Mouse (Mus musculus): ENCODE data around the gene Kcnd3. TPM values are rescaled to one million over a fixed set of nuclear protein-coding genes. Genes with fewer than 3 reads are reported as not detected.

Kcnd3 gene
- total RNA-seq, 1 experiment from 2014 or later, result 1.2 TPM

DNA sequence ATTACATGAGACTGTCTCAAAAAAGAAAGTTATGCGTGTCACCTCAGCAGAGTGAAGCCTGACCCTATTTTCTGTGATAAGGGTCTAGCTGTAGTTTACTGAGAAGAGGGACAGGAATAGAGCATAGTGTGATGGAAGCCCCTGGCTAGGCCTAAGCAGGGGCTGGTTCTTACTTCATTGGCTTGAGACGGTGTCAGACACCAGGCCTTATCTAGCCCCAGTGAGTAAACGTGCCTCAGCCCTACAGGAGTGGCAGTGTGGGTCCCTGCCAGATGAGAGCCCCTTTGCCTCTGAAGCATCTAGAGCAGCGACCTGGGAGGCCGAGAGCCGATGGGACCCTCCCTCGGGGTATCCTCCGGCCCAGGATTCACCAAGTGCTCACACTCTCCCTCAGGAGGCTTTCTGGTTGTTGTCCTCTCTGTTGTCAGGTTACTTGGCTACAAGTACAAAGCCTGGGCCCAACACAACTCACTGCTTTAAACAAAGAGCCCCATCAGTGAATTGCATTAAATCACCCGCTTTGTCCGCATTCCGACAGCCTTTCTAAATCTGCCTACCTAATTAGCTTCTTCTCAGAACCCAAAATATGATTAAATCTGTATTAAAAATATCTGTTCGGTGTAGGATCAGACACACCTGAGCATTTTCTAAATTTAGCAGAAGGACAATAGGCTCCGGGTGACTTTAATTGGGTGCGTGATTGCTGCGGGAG is 53.2 kb downstream of the Kcnd3 start:
- no peak for ATAC-seq (replicated peaks in 1 of 2; ENCODE audit: insufficient read depth in 1 of 2, low FRiP score in 2 of 2, low TSS enrichment in 1 of 2, low read depth in 1 of 2, poor library complexity in 2 of 2, severe bottlenecking in 2 of 2)

- ATAC-seq (replicated peaks in 1 of 2; ENCODE audit: insufficient read depth in 1 of 2, low FRiP score in 2 of 2, low TSS enrichment in 1 of 2, low read depth in 1 of 2, poor library complexity in 2 of 2, severe bottlenecking in 2 of 2), result no peak
Measured at GRCm38 (mm10) chr3:105505873-105506170, 53.7 kb downstream of the Kcnd3 start.

DNA sequence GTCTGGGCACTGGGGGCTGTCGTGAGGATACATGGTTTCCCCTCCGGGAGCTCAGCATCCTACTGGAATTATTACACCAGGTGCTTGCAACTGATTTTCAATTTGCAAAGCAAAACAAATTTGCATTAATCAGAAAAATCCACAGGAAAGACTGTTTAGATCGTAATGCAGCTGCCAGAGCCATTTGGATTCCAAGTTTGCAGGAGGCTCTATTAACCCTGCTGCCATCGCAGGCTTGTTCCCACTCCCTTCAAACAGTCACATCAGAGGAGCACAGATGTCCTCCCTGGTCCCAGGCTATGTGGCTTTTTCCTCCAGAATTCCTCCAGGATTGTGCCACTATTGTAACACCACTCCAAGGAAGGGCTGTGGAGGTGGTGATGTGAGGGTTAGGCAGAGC is 54.5 kb downstream of the Kcnd3 start:
- ATAC-seq (replicated peaks in 1 of 2; ENCODE audit: insufficient read depth in 1 of 2, low FRiP score in 2 of 2, low TSS enrichment in 1 of 2, low read depth in 1 of 2, poor library complexity in 2 of 2, severe bottlenecking in 2 of 2), result no peak

- no peak for ATAC-seq (replicated peaks in 1 of 2; ENCODE audit: insufficient read depth in 1 of 2, low FRiP score in 2 of 2, low TSS enrichment in 1 of 2, low read depth in 1 of 2, poor library complexity in 2 of 2, severe bottlenecking in 2 of 2)
Measured at GRCm38 (mm10) chr3:105509321-105509720, 57.2 kb downstream of the Kcnd3 start.

- ATAC-seq (replicated peaks in 1 of 2; ENCODE audit: insufficient read depth in 1 of 2, low FRiP score in 2 of 2, low TSS enrichment in 1 of 2, low read depth in 1 of 2, poor library complexity in 2 of 2, severe bottlenecking in 2 of 2), result no peak
Measured at GRCm38 (mm10) chr3:105511836-105512235, 59.7 kb downstream of the Kcnd3 start.

DNA sequence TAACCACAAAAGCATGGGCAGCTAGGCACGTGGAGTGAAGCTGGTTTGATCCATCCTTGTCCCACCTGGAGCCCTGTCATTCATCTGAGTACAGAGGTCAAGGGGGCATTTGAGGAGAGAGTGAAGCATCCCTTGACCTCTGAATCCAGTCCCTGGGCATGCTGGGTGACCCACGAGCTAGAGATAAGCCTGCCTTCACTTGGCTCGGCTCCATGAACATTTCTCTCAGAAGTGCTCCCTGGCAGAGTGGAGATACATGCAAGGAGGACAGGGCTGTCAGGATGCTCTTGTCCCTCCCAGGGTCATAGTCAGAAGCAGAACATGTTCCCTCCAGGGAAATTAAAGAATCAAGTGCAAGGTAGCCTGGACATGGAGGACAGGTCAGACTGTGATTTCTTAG is 62.1 kb downstream of the Kcnd3 start:
- no peak for ATAC-seq (replicated peaks in 1 of 2; ENCODE audit: insufficient read depth in 1 of 2, low FRiP score in 2 of 2, low TSS enrichment in 1 of 2, low read depth in 1 of 2, poor library complexity in 2 of 2, severe bottlenecking in 2 of 2)

- ATAC-seq (replicated peaks in 1 of 2; ENCODE audit: insufficient read depth in 1 of 2, low FRiP score in 2 of 2, low TSS enrichment in 1 of 2, low read depth in 1 of 2, poor library complexity in 2 of 2, severe bottlenecking in 2 of 2), result no peak
Measured at GRCm38 (mm10) chr3:105515035-105515434, 62.9 kb downstream of the Kcnd3 start.

DNA sequence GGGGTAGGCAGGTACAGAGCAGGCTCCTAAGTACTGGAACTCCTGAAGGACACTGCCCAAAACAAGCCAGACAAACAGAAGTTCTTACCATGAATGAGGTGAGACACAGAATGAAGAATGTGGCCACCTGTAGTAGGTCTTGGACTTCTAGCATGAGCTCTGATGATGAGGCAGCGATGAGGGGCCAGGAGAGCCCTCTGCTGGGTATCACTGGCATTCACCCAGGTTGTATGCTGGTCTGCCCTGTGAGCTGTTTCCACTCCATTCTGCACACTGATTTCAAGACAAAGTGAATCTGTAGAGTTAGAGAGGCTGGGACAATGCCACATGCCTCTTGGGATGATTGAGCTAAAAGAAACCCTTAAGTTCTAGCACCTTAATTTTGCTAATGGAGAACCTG is 63.5 kb downstream of the Kcnd3 start:
- peak in 1 of 2 experiments; percentile 42; a peak in 2 of 4 replicates for ATAC-seq (replicated peaks in 1 of 2; ENCODE audit: insufficient read depth in 1 of 2, low FRiP score in 2 of 2, low TSS enrichment in 1 of 2, low read depth in 1 of 2, poor library complexity in 2 of 2, severe bottlenecking in 2 of 2)

DNA sequence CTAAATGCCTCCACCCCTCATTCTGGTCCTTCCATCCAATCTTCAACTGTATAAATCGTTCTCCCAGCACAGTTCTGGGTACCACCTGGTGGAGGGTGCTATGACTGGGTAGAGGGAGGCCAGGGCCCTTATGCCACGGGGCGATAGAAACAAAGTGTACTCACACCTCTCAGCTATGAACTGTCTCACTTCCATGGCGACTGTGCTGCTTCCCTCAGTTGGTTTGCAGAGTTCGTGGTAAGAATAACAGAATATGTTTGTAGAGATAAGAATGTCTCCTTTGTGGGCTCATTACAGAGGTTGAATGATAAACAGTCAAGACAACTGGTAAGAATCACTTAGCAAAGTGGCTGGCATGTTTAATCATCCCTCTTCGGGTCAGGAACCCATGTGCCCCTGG is 68.3 kb downstream of the Kcnd3 start:
- no peak for ATAC-seq (replicated peaks in 1 of 2; ENCODE audit: insufficient read depth in 1 of 2, low FRiP score in 2 of 2, low TSS enrichment in 1 of 2, low read depth in 1 of 2, poor library complexity in 2 of 2, severe bottlenecking in 2 of 2)

- peak; percentile 53 to 61 for ATAC-seq (replicated peaks in 1 of 2; ENCODE audit: insufficient read depth in 1 of 2, low FRiP score in 2 of 2, low TSS enrichment in 1 of 2, low read depth in 1 of 2, poor library complexity in 2 of 2, severe bottlenecking in 2 of 2)
Measured at GRCm38 (mm10) chr3:105521178-105521631, 69.1 kb downstream of the Kcnd3 start.

DNA sequence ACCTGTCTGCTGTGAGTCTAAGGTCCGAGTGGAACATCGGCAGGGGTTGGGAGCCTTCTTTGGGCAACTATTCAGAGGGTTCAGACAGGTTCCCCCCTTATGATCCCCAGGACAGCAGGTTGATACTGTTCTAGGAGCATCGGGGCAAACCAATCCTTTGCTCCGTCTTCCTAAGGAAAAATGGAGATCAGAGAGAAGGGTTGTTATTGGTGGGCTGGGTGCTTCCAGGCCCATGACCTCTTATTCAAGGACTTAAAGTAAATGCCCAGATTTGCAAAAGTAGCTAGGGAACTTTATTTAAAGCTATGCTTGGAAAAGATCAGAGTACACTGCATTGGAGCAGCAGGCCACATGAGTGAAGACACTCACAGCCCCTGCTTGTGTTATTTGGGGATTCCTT is 69.5 kb downstream of the Kcnd3 start:
- ATAC-seq (replicated peaks in 1 of 2; ENCODE audit: insufficient read depth in 1 of 2, low FRiP score in 2 of 2, low TSS enrichment in 1 of 2, low read depth in 1 of 2, poor library complexity in 2 of 2, severe bottlenecking in 2 of 2), result no peak

DNA sequence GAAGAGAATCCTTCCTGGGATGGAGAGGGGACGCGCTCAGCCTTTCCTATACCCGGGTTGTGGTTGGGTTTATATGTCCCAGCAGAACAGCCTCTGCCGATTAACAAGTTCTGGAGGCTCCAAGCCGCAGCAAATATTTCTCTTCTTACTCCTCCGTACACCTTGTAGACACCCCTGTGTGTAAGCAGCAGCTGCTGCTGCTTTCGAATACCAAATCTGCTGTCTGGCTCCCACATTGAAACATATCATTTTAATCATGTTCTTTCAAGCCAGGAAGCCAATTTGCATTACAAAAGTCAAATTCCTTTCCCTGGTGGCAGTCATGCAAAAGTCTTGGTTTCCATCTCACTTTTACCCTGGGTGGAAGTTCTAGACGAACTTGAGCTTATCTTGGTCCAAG is 76.7 kb downstream of the Kcnd3 start:
- ATAC-seq (replicated peaks in 1 of 2; ENCODE audit: insufficient read depth in 1 of 2, low FRiP score in 2 of 2, low TSS enrichment in 1 of 2, low read depth in 1 of 2, poor library complexity in 2 of 2, severe bottlenecking in 2 of 2), result no peak

GRCm38 (mm10) chr3:105529700-105530099 is 77.6 kb downstream of the Kcnd3 start:
- no peak for ATAC-seq (replicated peaks in 1 of 2; ENCODE audit: insufficient read depth in 1 of 2, low FRiP score in 2 of 2, low TSS enrichment in 1 of 2, low read depth in 1 of 2, poor library complexity in 2 of 2, severe bottlenecking in 2 of 2)

DNA sequence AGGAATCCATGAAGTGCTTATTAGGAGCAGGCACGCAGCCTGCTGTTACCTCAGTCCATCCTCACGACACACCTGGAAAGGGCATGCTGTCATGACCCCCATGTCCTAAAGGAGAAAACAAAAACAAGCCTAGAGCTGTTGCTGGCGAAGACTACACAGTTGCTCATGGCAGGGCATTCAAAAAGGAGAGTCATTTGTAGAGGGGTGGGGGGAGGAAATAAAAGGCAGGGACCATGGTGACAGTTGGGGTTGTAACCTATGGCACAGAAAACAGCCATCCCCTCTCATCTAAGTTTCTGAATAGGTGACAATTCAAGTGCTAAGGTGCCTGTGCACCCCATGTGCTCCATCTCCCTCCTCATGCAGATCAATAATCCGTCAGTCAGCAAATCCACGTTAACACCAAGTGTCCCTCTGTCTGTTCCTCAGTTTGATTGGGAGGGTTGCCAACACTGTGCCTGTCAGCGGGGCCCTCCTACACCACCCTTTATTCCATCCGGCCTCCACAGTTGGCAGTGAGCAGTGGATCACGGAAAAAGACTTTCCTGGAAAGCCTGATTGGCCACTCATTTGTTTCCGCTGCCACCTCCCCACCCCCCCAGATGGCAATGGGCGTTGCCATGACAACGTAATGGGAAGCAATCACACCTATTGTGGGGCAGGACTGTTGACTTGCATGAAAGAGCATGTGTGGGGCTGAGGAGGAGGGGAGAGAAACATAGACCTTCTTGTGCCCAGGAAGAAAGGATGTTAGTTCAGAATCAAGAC is 78.4 kb downstream of the Kcnd3 start:
- 0 out of 4 replicates have a peak, but pooled peaks of 1 of the 2 experiments have one; percentile 29 for ATAC-seq (replicated peaks in 1 of 2; ENCODE audit: insufficient read depth in 1 of 2, low FRiP score in 2 of 2, low TSS enrichment in 1 of 2, low read depth in 1 of 2, poor library complexity in 2 of 2, severe bottlenecking in 2 of 2)

GRCm38 (mm10) chr3:105538406-105538805 is 86.3 kb downstream of the Kcnd3 start:
- 0 out of 4 replicates have a peak, but pooled peaks of 1 of the 2 experiments have one; percentile 18 for ATAC-seq (replicated peaks in 1 of 2; ENCODE audit: insufficient read depth in 1 of 2, low FRiP score in 2 of 2, low TSS enrichment in 1 of 2, low read depth in 1 of 2, poor library complexity in 2 of 2, severe bottlenecking in 2 of 2)

GRCm38 (mm10) chr3:105538819-105539607 is 86.9 kb downstream of the Kcnd3 start:
- ATAC-seq (replicated peaks in 1 of 2; ENCODE audit: insufficient read depth in 1 of 2, low FRiP score in 2 of 2, low TSS enrichment in 1 of 2, low read depth in 1 of 2, poor library complexity in 2 of 2, severe bottlenecking in 2 of 2), result peak; percentile 54 to 60; a peak in 3 of 4 replicates

DNA sequence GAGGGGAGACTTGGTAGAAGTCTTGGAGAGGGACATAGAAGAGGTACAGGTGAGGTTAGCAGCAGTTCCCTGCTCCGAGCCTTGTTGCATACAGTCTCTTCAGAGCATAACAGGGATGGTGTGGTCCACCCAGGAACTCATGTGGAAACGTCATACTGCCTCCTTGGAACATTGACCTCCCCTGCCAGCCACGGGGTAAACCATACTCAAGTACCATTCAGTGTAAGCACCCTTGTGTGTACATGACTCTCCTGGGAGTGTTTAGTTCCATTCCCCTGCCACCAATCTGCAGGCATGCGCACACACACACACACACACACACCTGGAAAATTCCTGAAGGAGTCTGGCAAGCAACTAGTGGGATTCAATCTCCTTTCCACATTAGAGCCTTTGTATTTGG is 90.6 kb downstream of the Kcnd3 start:
- ATAC-seq (replicated peaks in 1 of 2; ENCODE audit: insufficient read depth in 1 of 2, low FRiP score in 2 of 2, low TSS enrichment in 1 of 2, low read depth in 1 of 2, poor library complexity in 2 of 2, severe bottlenecking in 2 of 2), result no peak

- ATAC-seq (replicated peaks in 1 of 2; ENCODE audit: insufficient read depth in 1 of 2, low FRiP score in 2 of 2, low TSS enrichment in 1 of 2, low read depth in 1 of 2, poor library complexity in 2 of 2, severe bottlenecking in 2 of 2), result no peak
Measured at GRCm38 (mm10) chr3:105544106-105544505, 92.0 kb downstream of the Kcnd3 start.

Data from hematopoietic stem cell, adult 5-6 weeks (primary cell).